Mouse (Mus musculus) granulocyte monocyte progenitor cell, adult 5-6 weeks (primary cell): ENCODE measurements around the gene Lif. TPM values are rescaled to one million over a fixed set of nuclear protein-coding genes. Genes with fewer than 3 reads are reported as not detected.
A peak's percentile ranks its signal among the peaks of the same experiment; 100 is the strongest.

ENCODE experiments used
- ATAC-seq: replicated peaks from 2 replicates; pipeline ENCODE4 v1.8.0; 2016; ENCODE audit warnings: mild to moderate bottlenecking, moderate TSS enrichment, inconsistent platforms; ENCODE audit not compliant: poor library complexity, severe bottlenecking
- total RNA-seq, 2 experiments: library from RNA; stranded (forward) in 1 of 2; stranded (reverse) in 1 of 2; fragments of 200-712, 200-1000 nt in 1 of 2; fragments of >200 nt in 1 of 2; fragmentation: Nextera tagmentation in 1 of 2; gene quantifications; 2 replicates each; pipeline ENCODE4 v1.2.3; 2014 to 2017

The Lif gene
- total RNA-seq, 2 experiments from 2014 or later: 0.56 to 1.2 TPM

DNA sequence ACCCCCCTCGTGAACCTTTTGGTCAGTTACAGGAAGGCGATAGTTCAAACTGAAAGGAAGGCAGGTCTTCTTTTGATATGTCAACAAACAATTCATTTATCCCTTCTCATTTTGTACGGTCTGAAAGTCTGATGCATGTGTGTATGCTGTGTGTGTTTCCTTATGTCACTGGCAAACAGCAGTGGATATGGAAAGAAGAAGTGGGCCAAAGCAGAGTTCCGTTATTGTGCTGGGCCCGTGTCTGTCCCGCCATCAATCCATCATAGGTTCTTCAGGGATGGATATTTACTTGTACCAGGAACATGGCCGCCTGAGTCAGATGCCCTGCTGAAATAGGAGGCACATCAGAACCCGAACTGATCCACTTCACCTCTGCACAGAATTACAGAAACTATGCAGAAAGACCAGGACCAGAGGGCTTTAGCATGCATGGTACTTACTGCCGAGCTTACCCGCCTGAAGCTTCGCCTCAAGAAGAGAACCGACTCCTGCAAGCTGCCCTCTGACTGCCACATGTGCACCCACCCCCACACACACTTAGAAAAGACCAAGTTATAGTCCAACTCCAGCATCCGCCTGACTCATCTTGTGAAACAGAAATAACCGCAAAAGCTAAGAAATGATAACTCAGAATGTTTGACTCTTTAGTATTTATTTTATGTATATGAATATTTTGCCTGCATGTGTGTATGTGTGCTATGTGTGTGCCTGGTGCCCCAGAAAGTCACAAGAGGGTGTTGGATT is 62.0 kb downstream of the Lif start:
- ATAC-seq: peak; percentile 56

DNA sequence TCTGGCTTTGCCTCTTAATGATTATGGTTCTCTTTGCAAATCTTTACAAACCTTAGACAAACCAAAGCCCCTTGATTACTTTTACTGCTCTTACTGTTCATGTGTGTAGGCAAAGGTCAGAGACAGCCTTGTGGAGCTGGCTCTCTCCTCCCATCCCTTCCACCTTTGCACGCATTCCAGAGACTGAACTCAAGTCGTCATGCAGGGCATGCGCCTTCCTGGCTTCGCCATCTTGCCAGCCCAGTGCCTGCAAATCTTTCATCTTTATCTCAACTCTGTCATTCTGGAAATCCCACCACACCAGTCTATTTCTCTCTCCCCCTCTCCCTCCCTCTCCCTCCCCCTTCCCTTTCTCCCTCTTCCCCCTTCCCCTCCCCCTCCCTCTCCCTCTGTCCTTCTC is 63.5 kb downstream of the Lif start:
- no peak for ATAC-seq

Other genes starting within 250 kb of the Lif start
- not detected in 2 replicates for gene Sec14l4, start 226.1 kb upstream of the Lif start, total RNA-seq (2014; fragmentation: Nextera tagmentation)
- not detected in 2 replicates for gene Sec14l4, start 226.1 kb upstream of the Lif start, total RNA-seq (2017)
- gene Sec14l3, start 192.7 kb upstream of the Lif start, total RNA-seq (2014; fragmentation: Nextera tagmentation): not detected in 2 replicates
- not detected in 2 replicates for gene Sec14l3, start 192.7 kb upstream of the Lif start, total RNA-seq (2017)
- 9.9 and 11.1 TPM in 2 replicates for gene Mtfp1, start 162.1 kb upstream of the Lif start, total RNA-seq (2014; fragmentation: Nextera tagmentation)
- 8.7 and 13.3 TPM in 2 replicates for gene Mtfp1, start 162.1 kb upstream of the Lif start, total RNA-seq (2017)
- gene Sec14l2, start 134.1 kb upstream of the Lif start, total RNA-seq (2014; fragmentation: Nextera tagmentation): not detected in 2 replicates
- not detected in 2 replicates for gene Sec14l2, start 134.1 kb upstream of the Lif start, total RNA-seq (2017)
- 10.5 and 13.1 TPM in 2 replicates for gene Rnf215, start 122.4 kb upstream of the Lif start, total RNA-seq (2014; fragmentation: Nextera tagmentation)
- gene Rnf215, start 122.4 kb upstream of the Lif start, total RNA-seq (2017): 6.6 and 7.8 TPM in 2 replicates
- 0.28 and 0.73 TPM in 2 replicates for gene Ccdc157, start 97.3 kb upstream of the Lif start, total RNA-seq (2014; fragmentation: Nextera tagmentation)
- 0.21 and 0.69 TPM in 2 replicates for gene Ccdc157, start 97.3 kb upstream of the Lif start, total RNA-seq (2017)
- gene Sf3a1, start 97.2 kb upstream of the Lif start, total RNA-seq (2014; fragmentation: Nextera tagmentation): 65.9 and 92.2 TPM in 2 replicates
- gene Sf3a1, start 97.2 kb upstream of the Lif start, total RNA-seq (2017): 31.2 and 35.6 TPM in 2 replicates
- gene Tbc1d10a, start 70.8 kb upstream of the Lif start, total RNA-seq (2014; fragmentation: Nextera tagmentation): 2.9 and 5.2 TPM in 2 replicates
- 5.4 and 9.7 TPM in 2 replicates for gene Tbc1d10a, start 70.8 kb upstream of the Lif start, total RNA-seq (2017)
- not detected in 2 replicates for gene Castor1, start 39.3 kb upstream of the Lif start, total RNA-seq (2014; fragmentation: Nextera tagmentation)
- 0.10 TPM in 1 of 2 replicates, not detected in the other for gene Castor1, start 39.3 kb upstream of the Lif start, total RNA-seq (2017)
- gene Osm, start 21.1 kb upstream of the Lif start, total RNA-seq (2014; fragmentation: Nextera tagmentation): 6.4 and 10.8 TPM in 2 replicates
- gene Osm, start 21.1 kb upstream of the Lif start, total RNA-seq (2017): 16.6 and 18.9 TPM in 2 replicates
- gene Hormad2, start 183.5 kb downstream of the Lif start, total RNA-seq (2014; fragmentation: Nextera tagmentation): 1.3 and 2.7 TPM in 2 replicates
- 0.52 TPM in 1 of 2 replicates, not detected in the other for gene Hormad2, start 183.5 kb downstream of the Lif start, total RNA-seq (2017)